Mouse (Mus musculus) heart, postnatal 14 days (tissue): ENCODE measurements around the gene Armc12. TPM values are rescaled to one million over a fixed set of nuclear protein-coding genes. Genes with fewer than 3 reads are reported as not detected.

Experiments
- DNase-seq, 2 experiments: peaks; one replicate each; pipeline ENCODE4 v3.0.0; 2021 to 2022
- intact Hi-C: fragments of 180-260 bp; cut with DNase I; formaldehyde crosslinking; loops from one replicate; pipeline ENCODE4 v1.15.1; 2025
- microRNA-seq, 2 experiments: library from miRNA; unstranded; fragments of <30 nt; microRNA quantifications; one replicate each; pipeline ENCODE4 v1.2.0; 2021 to 2022
- total RNA-seq, 2 experiments: library from RNA; stranded (reverse); gene quantifications; 2 replicates each; pipeline ENCODE4 v1.2.3; 2021

Armc12 gene
- total RNA-seq, 2 experiments from 2014 or later: not detected

DNA sequence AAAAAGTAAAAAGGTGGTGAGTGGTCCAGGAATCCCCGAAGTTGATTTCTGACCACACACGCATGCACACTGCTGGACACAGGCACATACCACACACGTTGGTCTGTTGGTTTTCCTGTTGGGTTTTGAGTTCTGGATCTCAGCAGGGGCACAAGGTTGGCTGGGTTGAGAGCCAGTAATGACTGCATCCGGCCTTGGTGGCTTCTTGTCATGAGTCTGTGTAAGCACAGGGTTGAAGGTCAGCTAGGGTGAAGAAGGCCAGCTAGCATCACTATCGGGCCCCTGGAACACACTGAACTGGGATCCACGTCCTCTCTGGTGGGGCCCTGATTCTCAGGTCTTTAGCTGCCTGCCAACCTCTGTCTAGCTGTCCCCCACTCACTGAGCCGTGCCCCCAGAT, 41.9 kb downstream of the Armc12 start:
- intact Hi-C loops: no loop called here
- DNase-seq: no peak

DNA sequence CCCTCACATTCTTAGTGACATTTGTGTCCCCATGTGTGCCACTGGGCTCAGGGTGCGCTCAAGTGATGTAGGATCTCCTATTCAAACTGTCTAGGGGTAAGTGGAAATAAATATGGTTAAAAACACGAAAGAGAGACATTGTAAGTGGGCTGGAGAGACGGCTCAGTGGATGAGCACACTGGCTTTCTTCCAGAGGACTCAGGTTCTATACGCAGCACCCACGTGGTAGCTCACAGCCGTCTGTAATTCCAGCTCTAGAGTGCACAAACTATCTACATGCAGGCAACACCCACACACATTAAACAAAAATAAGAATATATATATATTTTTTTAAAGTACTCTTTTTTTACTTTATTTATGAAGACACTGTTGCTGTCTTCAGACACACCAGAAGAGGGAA, 42.3 kb downstream of the Armc12 start:
- intact Hi-C loops: no loop called here
- no peak for DNase-seq

DNA sequence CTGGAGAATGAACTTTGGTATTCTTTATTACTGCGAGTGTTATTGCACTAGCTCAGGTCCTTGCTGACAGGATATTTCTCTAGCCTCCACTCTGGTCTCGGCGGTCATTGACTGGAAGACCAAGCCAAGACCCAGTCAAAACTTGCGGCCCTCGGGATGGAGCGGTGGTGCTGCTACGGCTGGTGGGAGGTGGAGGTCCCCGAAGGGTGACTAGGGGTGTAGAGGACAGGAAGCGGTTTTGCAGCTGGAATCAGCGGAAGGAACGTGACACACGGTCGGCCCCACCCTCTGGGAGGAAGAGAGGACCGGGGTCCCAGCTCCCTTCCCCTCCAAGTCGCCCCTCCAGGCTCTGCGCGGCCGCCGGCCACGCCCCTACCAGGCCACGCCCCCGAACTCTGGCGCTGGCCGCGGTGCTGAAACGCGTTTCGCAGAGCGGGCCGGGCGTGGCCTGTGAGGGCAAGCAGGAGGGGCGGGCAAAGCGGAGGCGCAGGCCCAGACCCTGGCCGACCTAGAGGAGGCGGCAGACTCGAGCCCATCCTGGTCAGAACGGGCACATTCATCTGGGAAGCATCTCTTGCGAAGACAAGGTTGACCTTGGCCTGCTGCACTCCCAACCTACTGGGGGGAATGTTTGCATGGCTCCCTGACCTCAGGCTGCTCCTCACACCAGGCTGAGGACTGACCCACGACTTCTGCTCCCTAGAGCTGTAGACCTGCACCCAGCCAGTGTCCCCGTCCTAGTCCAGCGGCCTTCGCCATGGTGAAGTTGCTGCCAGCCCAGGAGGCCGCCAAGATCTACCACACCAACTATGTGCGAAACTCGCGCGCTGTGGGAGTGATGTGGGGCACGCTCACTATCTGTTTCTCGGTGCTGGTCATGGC, 44.9 kb downstream of the Armc12 start, which contains the start of gene Lhfpl5:
TSS of gene Lhfpl5 (plus strand) at position 398 of the 882 bp plus-strand sequence.
- peak; percentile 49 to 73 for DNase-seq
- intact Hi-C loops: no loop called here

DNA sequence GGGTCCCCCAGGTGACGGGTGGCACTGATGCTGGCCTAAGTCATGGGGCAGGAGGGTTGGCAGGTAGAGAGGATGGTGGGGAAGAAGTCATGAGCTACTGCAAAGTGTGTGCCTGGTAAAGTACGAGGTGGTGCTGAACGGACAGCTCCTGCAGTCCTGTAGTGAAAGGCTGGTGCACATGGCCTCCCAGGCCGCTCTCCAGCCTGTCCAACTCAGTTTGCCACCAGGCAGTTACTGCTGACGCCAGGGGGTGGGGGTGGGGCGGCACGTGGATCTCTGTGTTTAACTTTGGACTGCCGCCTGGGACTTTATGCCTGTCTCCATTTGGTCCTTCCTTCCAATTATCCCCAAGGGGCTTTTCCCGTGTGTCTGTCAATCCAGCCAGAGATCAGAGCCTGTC, 49.8 kb downstream of the Armc12 start:
- intact Hi-C loops: no loop called here
- peak; percentile 70 to 80 for DNase-seq

DNA sequence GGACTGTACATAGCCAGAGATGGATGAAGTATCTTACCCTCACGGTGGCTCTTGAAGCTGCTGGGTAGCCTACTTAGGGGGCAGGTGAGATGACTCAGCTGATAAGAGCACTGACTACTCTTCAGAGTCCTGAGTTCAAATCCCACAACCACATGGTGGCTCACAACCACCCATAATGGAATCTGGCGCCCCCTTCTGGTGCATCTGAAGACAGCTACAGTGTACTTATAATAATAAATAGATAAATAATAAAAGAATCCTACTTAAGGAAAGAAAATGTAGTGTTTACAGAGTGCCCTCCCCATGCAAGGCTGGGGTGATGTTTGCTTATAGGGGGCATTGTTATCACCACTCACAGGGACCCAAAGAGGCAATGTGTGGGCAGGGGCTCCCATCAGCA, 50.5 kb downstream of the Armc12 start:
- DNase-seq: no peak
- intact Hi-C loops: no loop called here

DNA sequence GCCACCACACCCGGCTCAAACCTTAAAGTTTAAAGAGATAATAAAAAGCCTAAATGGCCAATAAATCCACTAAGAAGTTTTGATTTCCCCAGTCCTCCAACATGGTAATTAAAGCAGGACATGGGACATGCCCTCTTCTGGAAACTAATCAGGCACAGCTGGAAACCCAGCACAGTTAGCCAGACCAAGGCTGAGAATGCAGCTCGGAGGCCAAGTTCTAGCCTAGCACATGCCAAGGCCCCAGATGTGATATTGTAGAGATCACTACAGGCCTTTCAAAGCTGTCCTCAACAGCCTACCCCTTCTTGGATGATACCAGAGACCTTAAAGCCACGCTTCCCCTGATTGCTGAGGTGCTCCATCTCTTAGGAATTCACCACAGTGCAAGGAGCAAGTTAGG, 55.9 kb downstream of the Armc12 start:
- intact Hi-C loops: no loop called here
- DNase-seq: no peak

DNA sequence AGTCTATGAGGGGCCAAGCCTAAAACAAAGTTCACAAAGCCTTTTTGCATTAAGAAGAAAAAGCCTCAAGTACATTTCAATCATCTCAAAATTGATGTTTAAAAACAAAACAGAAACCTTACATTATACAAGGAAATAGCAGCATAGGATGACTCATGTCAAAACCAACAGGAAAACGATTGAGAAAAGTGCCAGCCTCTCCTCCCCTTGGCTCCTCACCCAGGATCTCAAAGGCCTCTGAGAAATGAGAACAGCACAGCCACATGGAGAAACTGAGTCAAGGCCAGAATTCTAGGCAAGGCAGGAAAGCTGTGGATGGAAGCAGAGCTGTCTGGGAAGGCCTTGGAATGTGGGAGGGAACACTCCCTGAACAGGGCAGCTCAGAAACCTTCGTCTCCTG, 58.0 kb downstream of the Armc12 start:
- intact Hi-C loops: no loop called here
- no peak for DNase-seq

Small RNA genes within 50 kb of the gene (microRNA-seq; reads per million reads assigned to microRNA genes)
- gene Gm25195 (0 reads per million in 2 experiments), gene Mir6969 (0 reads per million in 2 experiments)

Other genes with a start within 250 kb of the Armc12 start
- gene Fance, start 217.3 kb upstream of the Armc12 start, total RNA-seq: 10 to 100 TPM; 12.8 to 14.2 TPM
- gene Rpl10a, start 202.3 kb upstream of the Armc12 start, total RNA-seq: 100 to 1,000 TPM; 411 to 471 TPM
- 10 to 100 TPM; 12.3 to 19.2 TPM for gene Tead3, start 180.0 kb upstream of the Armc12 start, total RNA-seq
- gene Tulp1, start 165.6 kb upstream of the Armc12 start, total RNA-seq: under 1 TPM; 0.41 TPM
- 10 to 100 TPM; 36.9 to 41.0 TPM for gene Fkbp5, start 13.3 kb upstream of the Armc12 start, total RNA-seq
- gene Clpsl2, start 18.6 kb downstream of the Armc12 start, total RNA-seq: not detected
- gene Clps, start 30.0 kb downstream of the Armc12 start, total RNA-seq: not detected
- not detected for gene Lhfpl5, start 44.8 kb downstream of the Armc12 start, total RNA-seq
- gene Srpk1, start 91.9 kb downstream of the Armc12 start, total RNA-seq: 10 to 100 TPM; 34.9 to 35.2 TPM
- under 1 TPM; 0.59 to 0.62 TPM for gene Slc26a8, start 159.4 kb downstream of the Armc12 start, total RNA-seq
- 10 to 100 TPM; 51.2 to 51.4 TPM for gene Mapk14, start 160.5 kb downstream of the Armc12 start, total RNA-seq
- 1 to 10 TPM in 1 of 2 experiments, under 1 TPM in 1; 0.98 to 1.4 TPM for gene AC170998.1, start 195.3 kb downstream of the Armc12 start, total RNA-seq
- gene Mapk13, start 238.5 kb downstream of the Armc12 start, total RNA-seq: under 1 TPM; 0.17 to 0.33 TPM